Comparison of ENCODE assay signal across 8 mouse cellular contexts in the genomic region with DNA sequence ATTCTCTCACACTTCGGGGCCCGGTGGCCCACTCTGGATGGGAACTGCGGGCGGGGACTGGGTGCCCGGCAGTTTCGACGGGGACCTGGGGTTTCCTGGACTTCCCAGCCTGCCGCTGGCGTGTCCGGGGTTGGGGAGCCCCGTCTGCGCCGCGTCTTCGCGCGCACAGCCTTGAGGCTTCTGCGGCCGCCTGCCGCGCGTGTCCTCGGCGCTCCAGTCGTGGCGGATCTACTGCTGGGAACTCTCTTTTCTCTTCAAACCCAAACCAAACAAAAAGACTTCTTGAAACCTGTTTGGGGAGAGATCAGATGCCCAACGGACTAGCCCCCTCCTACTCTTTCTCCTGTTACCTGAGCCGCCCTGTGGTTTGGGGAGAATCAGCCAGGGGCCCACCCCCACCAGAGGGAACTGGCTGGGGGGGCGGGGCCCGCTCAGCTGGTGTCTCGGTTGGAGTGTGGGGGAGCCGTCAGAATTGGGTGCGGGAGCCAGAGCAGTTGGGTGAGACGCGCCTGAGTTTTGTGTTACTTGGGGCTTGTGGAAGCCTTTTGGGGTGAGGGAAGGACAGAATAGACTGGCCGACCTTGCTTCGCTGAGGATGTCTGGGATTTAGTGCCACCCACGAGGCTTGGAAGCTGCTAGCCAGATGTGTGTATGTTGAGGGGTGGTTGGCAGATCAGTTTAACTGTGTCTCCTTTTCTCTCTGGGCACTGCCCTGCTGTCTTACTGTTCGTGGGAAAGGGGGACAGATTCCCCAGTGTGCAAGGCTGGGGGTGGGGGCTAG. TPM values are rescaled to one million over a fixed set of nuclear protein-coding genes. Genes with fewer than 3 reads are reported as not detected.
DNase-seq lines count a peak whose midpoint lies in the region; ATAC-seq lines count a peak whose summit lies in the region.

No protein-coding gene starts in this region.

- no peak for ATAC-seq in embryonic facial prominence, embryonic 12.5 days (ENCODE audit: insufficient number of reproducible peaks, insufficient read depth, low FRiP score, low TSS enrichment)
- ATAC-seq in hindbrain, embryonic 12.5 days (ENCODE audit: low FRiP score): peak; percentile 4; the same call in 1 of the 2 replicates
- ATAC-seq in liver, embryonic 12.5 days: peak; percentile 14
- ATAC-seq in neural tube, embryonic 11.5 days (ENCODE audit: insufficient read depth, low FRiP score, low TSS enrichment): no peak

- H3K9me3 ChIP-seq in embryonic facial prominence, embryonic 12.5 days: no peaks in the 10 kb centered on the region
- H3K9me3 ChIP-seq in hindbrain, embryonic 12.5 days (replicated peaks): no peaks in the 10 kb centered on the region
- H3K9me3 ChIP-seq in liver, embryonic 12.5 days (replicated peaks): no peaks in the 10 kb centered on the region
- H3K9me3 ChIP-seq in neural tube, embryonic 11.5 days (ENCODE audit: control insufficient read depth, low read length): no peaks in the 10 kb centered on the region

- H3K36me3 ChIP-seq in embryonic facial prominence, embryonic 12.5 days: no peaks in the 10 kb centered on the region
- no peaks in the 10 kb centered on the region for H3K36me3 ChIP-seq in hindbrain, embryonic 12.5 days
- no peaks in the 10 kb centered on the region for H3K36me3 ChIP-seq in liver, embryonic 12.5 days
- no peaks in the 10 kb centered on the region for H3K36me3 ChIP-seq in neural tube, embryonic 11.5 days (ENCODE audit: control insufficient read depth, insufficient read depth, low read length)

- H3K4me1 ChIP-seq in embryonic facial prominence, embryonic 12.5 days: peaks cover 85% of the 10 kb centered on the region
- peaks cover 78% of the 10 kb centered on the region for H3K4me1 ChIP-seq in hindbrain, embryonic 12.5 days
- H3K4me1 ChIP-seq in liver, embryonic 12.5 days: peaks cover 74% of the 10 kb centered on the region
- H3K4me1 ChIP-seq in neural tube, embryonic 11.5 days (ENCODE audit: control insufficient read depth, insufficient read depth, low read length): peaks cover 63% of the 10 kb centered on the region

- H3K9ac ChIP-seq in embryonic facial prominence, embryonic 12.5 days: peak overlapping the region; percentile 89
- peak overlapping the region; percentile 75 for H3K9ac ChIP-seq in hindbrain, embryonic 12.5 days
- peak overlapping the region; percentile 73 for H3K9ac ChIP-seq in liver, embryonic 12.5 days
- peak overlapping the region; percentile 67 for H3K9ac ChIP-seq in neural tube, embryonic 11.5 days (ENCODE audit: low read length)

- DNase-seq in 3T3-L1 (ENCODE audit: low read depth, low spot score): peak; percentile 66
- DNase-seq in A20 (ENCODE audit: low read depth, low spot score): peak; percentile 85
- no peak for DNase-seq in neural tube, embryonic 11.5 days (ENCODE audit: low spot score)
- no peak for DNase-seq in layer of hippocampus, adult 9-10 months (ENCODE audit: low spot score)
- no peak for DNase-seq in ovary, postnatal 14 days (ENCODE audit: low spot score)

- H3K4me2 ChIP-seq in embryonic facial prominence, embryonic 12.5 days (replicated peaks): peak overlapping the region; percentile 91
- H3K4me2 ChIP-seq in hindbrain, embryonic 12.5 days (replicated peaks): peak overlapping the region; percentile 87
- H3K4me2 ChIP-seq in liver, embryonic 12.5 days: peak overlapping the region; percentile 94
- peak overlapping the region; percentile 71 for H3K4me2 ChIP-seq in neural tube, embryonic 11.5 days (ENCODE audit: low read depth)

- under 1% methylated on average over 39 of the region's 39 CpGs for WGBS in embryonic facial prominence, embryonic 12.5 days
- WGBS in hindbrain, embryonic 12.5 days: 1% methylated on average over 39 of the region's 39 CpGs
- 2% methylated on average over 39 of the region's 39 CpGs for WGBS in liver, embryonic 12.5 days (ENCODE audit: insufficient replicate concordance)
- under 1% methylated on average over 39 of the region's 39 CpGs for WGBS in neural tube, embryonic 11.5 days

- no peaks in the 10 kb centered on the region for H3K27me3 ChIP-seq in embryonic facial prominence, embryonic 12.5 days
- H3K27me3 ChIP-seq in hindbrain, embryonic 12.5 days: peaks cover 9% of the 10 kb centered on the region; the same call in 1 of the 2 replicates
- peaks cover 79% of the 10 kb centered on the region for H3K27me3 ChIP-seq in liver, embryonic 12.5 days (replicated peaks)
- no peaks in the 10 kb centered on the region for H3K27me3 ChIP-seq in neural tube, embryonic 11.5 days (ENCODE audit: control insufficient read depth, insufficient read depth, low read length)

- H3K4me3 ChIP-seq in embryonic facial prominence, embryonic 12.5 days: peak overlapping the region; percentile 82
- H3K4me3 ChIP-seq in hindbrain, embryonic 12.5 days: peak overlapping the region; percentile 60
- peak overlapping the region; percentile 64 for H3K4me3 ChIP-seq in liver, embryonic 12.5 days
- H3K4me3 ChIP-seq in neural tube, embryonic 11.5 days (ENCODE audit: low read depth, low read length): peak overlapping the region; percentile 57

- peak overlapping the region; percentile 99 for H3K27ac ChIP-seq in embryonic facial prominence, embryonic 12.5 days
- peak overlapping the region; percentile 79 for H3K27ac ChIP-seq in hindbrain, embryonic 12.5 days
- peak overlapping the region; percentile 31; the same call in 1 of the 2 replicates for H3K27ac ChIP-seq in liver, embryonic 12.5 days
- H3K27ac ChIP-seq in neural tube, embryonic 11.5 days (ENCODE audit: low read depth, low read length): peak overlapping the region; percentile 49

RNA-seq across cellular contexts. Expression of a gene that starts 10.5 kb away (rescaled TPM):
- polyA plus RNA-seq in embryonic facial prominence, embryonic 12.5 days (2016; fragmentation: Nextera tagmentation; extraction: Ambion mirVana): 48.8 and 49.2 TPM in 2 replicates
- 38.6 and 46.9 TPM in 2 replicates for polyA plus RNA-seq in hindbrain, embryonic 12.5 days (2016; fragmentation: Nextera tagmentation; extraction: Ambion mirVana)
- 6.8 and 7.1 TPM in 2 replicates for polyA plus RNA-seq in liver, embryonic 12.5 days (2016; fragmentation: Nextera tagmentation; extraction: Ambion mirVana)
- polyA plus RNA-seq in neural tube, embryonic 11.5 days (2014; fragmentation: Nextera tagmentation; extraction: Ambion mirVana): 73.2 and 75.1 TPM in 2 replicates

RNA-seq across cellular contexts. Expression of a gene that starts 30.5 kb away (rescaled TPM):
- 33.1 and 34.7 TPM in 2 replicates for polyA plus RNA-seq in embryonic facial prominence, embryonic 12.5 days (2016; fragmentation: Nextera tagmentation; extraction: Ambion mirVana)
- 19.0 and 20.2 TPM in 2 replicates for polyA plus RNA-seq in hindbrain, embryonic 12.5 days (2016; fragmentation: Nextera tagmentation; extraction: Ambion mirVana)
- polyA plus RNA-seq in liver, embryonic 12.5 days (2016; fragmentation: Nextera tagmentation; extraction: Ambion mirVana): 86.5 and 89.9 TPM in 2 replicates
- 41.6 and 44.4 TPM in 2 replicates for polyA plus RNA-seq in neural tube, embryonic 11.5 days (2014; fragmentation: Nextera tagmentation; extraction: Ambion mirVana)

RNA-seq across cellular contexts. Expression of a gene that starts 44.7 kb away (rescaled TPM):
- 0.73 and 1.4 TPM in 2 replicates for polyA plus RNA-seq in embryonic facial prominence, embryonic 12.5 days (2016; fragmentation: Nextera tagmentation; extraction: Ambion mirVana)
- polyA plus RNA-seq in hindbrain, embryonic 12.5 days (2016; fragmentation: Nextera tagmentation; extraction: Ambion mirVana): 0.88 and 1.1 TPM in 2 replicates
- not detected in 2 replicates for polyA plus RNA-seq in liver, embryonic 12.5 days (2016; fragmentation: Nextera tagmentation; extraction: Ambion mirVana)
- 0.57 TPM in 1 of 2 replicates, not detected in the other for polyA plus RNA-seq in neural tube, embryonic 11.5 days (2014; fragmentation: Nextera tagmentation; extraction: Ambion mirVana)

Comparison
In these comparisons a context has a peak if more than half of its experiments do, and no peak if none do; other contexts are left out.
1. DNase-seq: peak in 3T3-L1 (single experiment) and A20 (single experiment); none in neural tube, embryonic 11.5 days (single experiment), layer of hippocampus, adult 9-10 months (single experiment) and ovary, postnatal 14 days (single experiment).
2. ATAC-seq: peak in hindbrain, embryonic 12.5 days (single experiment) and liver, embryonic 12.5 days (single experiment); none in embryonic facial prominence, embryonic 12.5 days (single experiment) and neural tube, embryonic 11.5 days (single experiment).
3. H3K27ac ChIP-seq: peak in every context shown above with its lines; median percentile 99 in embryonic facial prominence, embryonic 12.5 days; 79 in hindbrain, embryonic 12.5 days; 49 in neural tube, embryonic 11.5 days; 31 in liver, embryonic 12.5 days.
4. Peak in every context shown above with its lines, with median percentiles within 50 percentile points of each other: H3K4me2 ChIP-seq, H3K4me3 ChIP-seq and H3K9ac ChIP-seq.